Mouse (Mus musculus): Measurements from ENCODE around the gene Fank1.

DNA sequence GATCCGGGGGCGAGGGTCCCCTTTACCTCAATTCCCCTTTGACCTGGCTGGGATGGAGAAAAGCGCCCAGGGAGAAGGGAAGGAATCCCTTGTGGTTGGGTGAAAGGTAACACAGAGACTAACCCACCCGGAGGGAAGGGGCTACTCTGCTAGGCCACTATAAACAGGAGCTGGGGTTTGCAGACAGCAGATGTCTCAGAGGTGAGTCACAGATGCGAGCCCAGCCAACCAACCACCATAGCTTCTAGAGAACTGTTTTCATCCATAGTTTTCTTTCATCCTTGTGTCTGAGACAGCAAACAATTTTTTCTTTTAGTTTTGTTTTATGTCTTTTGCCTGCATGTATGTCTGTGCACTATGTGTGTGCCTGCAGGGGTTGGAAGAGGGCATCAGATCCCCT, 23.3 kb downstream of the Fank1 start:
- no peak for TF ChIP-seq CTCF (IDR thresholded peaks at IDR 0.05; ENCODE audit: borderline replicate concordance, insufficient read depth, low read length)
- TF ChIP-seq POLR2A (IDR thresholded peaks at IDR 0.05; ENCODE audit: low read depth, low read length), result no peak
